Mouse (Mus musculus) liver, adult (tissue): ENCODE measurements around the gene Gramd1c.

ENCODE experiments used
- GATA4 ChIP-seq: IDR thresholded peaks from 2 replicates; pipeline ENCODE4 v1.6.1; 2014; ENCODE audit warnings: mild to moderate bottlenecking, low read length; ENCODE audit not compliant: insufficient replicate concordance

The Gramd1c gene

GRCm38 (mm10) chr16:43940846-43941245 lies 122.3 kb downstream of the Gramd1c start:
- TF ChIP-seq GATA4 = no peak

GRCm38 (mm10) chr16:43935892-43936291 lies 127.3 kb downstream of the Gramd1c start:
- no peak for TF ChIP-seq GATA4

- no peak for TF ChIP-seq GATA4
Observed at GRCm38 (mm10) chr16:43935367-43935766, 127.8 kb downstream of the Gramd1c start.

- no peak for TF ChIP-seq GATA4
Observed at GRCm38 (mm10) chr16:43934856-43935255, 128.3 kb downstream of the Gramd1c start.

GRCm38 (mm10) chr16:43933041-43933440 lies 130.1 kb downstream of the Gramd1c start:
- TF ChIP-seq GATA4 = no peak

GRCm38 (mm10) chr16:43932319-43932718 lies 130.8 kb downstream of the Gramd1c start:
- no peak for TF ChIP-seq GATA4

- no peak for TF ChIP-seq GATA4
Observed at GRCm38 (mm10) chr16:43931502-43931901, 131.6 kb downstream of the Gramd1c start.

- TF ChIP-seq GATA4 = no peak
Observed at GRCm38 (mm10) chr16:43930577-43930976, 132.6 kb downstream of the Gramd1c start.
